In genomic region chr5:37823721-37824460, GRCm38 (mm10) we compare ENCODE assay signal across 8 mouse cellular contexts. TPM values are rescaled to one million over a fixed set of nuclear protein-coding genes. Genes with fewer than 3 reads are reported as not detected.
A peak's percentile ranks its signal among the peaks of the same experiment; 100 is the strongest.
DNase-seq lines count a peak whose midpoint lies in the region; ATAC-seq lines count a peak whose summit lies in the region.

No protein-coding gene starts in this region.

- peak; percentile 37 for ATAC-seq in kidney, embryonic 16.5 days (ENCODE audit: low FRiP score, low TSS enrichment)
- peak; percentile 16 for ATAC-seq in embryonic facial prominence, embryonic 13.5 days (ENCODE audit: insufficient number of reproducible peaks, insufficient read depth, low FRiP score, low TSS enrichment, low read depth)
- ATAC-seq in hindbrain, embryonic 12.5 days (ENCODE audit: low FRiP score): peak; percentile 48
- no peak for ATAC-seq in CD4-positive, CD25-positive, alpha-beta regulatory T cell, adult 4 months

- no peaks in the 10 kb centered on the region for H3K36me3 ChIP-seq in kidney, embryonic 16.5 days (ENCODE audit: insufficient read depth, low read length)
- H3K36me3 ChIP-seq in embryonic facial prominence, embryonic 13.5 days: peaks cover 23% of the 10 kb centered on the region
- no peaks in the 10 kb centered on the region for H3K36me3 ChIP-seq in hindbrain, embryonic 12.5 days
- H3K36me3 ChIP-seq in midbrain, embryonic 10.5 days: peaks cover 3% of the 10 kb centered on the region; the same call in 1 of the 2 replicates

- H3K27me3 ChIP-seq in kidney, embryonic 16.5 days (ENCODE audit: insufficient read depth, low read length): peaks cover 97% of the 10 kb centered on the region
- H3K27me3 ChIP-seq in embryonic facial prominence, embryonic 13.5 days: peaks cover 48% of the 10 kb centered on the region
- peaks cover 91% of the 10 kb centered on the region for H3K27me3 ChIP-seq in hindbrain, embryonic 12.5 days
- H3K27me3 ChIP-seq in midbrain, embryonic 10.5 days (ENCODE audit: low read depth, poor library complexity, severe bottlenecking): peaks cover 100% of the 10 kb centered on the region

- H3K4me1 ChIP-seq in kidney, embryonic 16.5 days (ENCODE audit: insufficient read depth, low read length): peaks cover 19% of the 10 kb centered on the region
- H3K4me1 ChIP-seq in embryonic facial prominence, embryonic 13.5 days: peaks cover 45% of the 10 kb centered on the region
- H3K4me1 ChIP-seq in hindbrain, embryonic 12.5 days: peaks cover 53% of the 10 kb centered on the region
- peaks cover 70% of the 10 kb centered on the region for H3K4me1 ChIP-seq in midbrain, embryonic 10.5 days

- no peaks in the 10 kb centered on the region for H3K9me3 ChIP-seq in kidney, embryonic 16.5 days (ENCODE audit: low read length)
- H3K9me3 ChIP-seq in embryonic facial prominence, embryonic 13.5 days: no peaks in the 10 kb centered on the region
- H3K9me3 ChIP-seq in hindbrain, embryonic 12.5 days (replicated peaks): no peaks in the 10 kb centered on the region
- H3K9me3 ChIP-seq in midbrain, embryonic 10.5 days (replicated peaks): no peaks in the 10 kb centered on the region

- H3K4me3 ChIP-seq in kidney, embryonic 16.5 days (ENCODE audit: low read length): peak overlapping the region; percentile 40
- H3K4me3 ChIP-seq in embryonic facial prominence, embryonic 13.5 days: peak overlapping the region; percentile 92
- H3K4me3 ChIP-seq in hindbrain, embryonic 12.5 days: peak overlapping the region; percentile 49
- peak overlapping the region; percentile 71 for H3K4me3 ChIP-seq in midbrain, embryonic 10.5 days

- H3K27ac ChIP-seq in kidney, embryonic 16.5 days (ENCODE audit: low read length): no peak overlapping the region
- H3K27ac ChIP-seq in embryonic facial prominence, embryonic 13.5 days: peak overlapping the region; percentile 98
- peak overlapping the region; percentile 30; the same call in 1 of the 2 replicates for H3K27ac ChIP-seq in hindbrain, embryonic 12.5 days
- H3K27ac ChIP-seq in midbrain, embryonic 10.5 days (replicated peaks): peak overlapping the region; percentile 84

- DNase-seq in kidney, adult 8-10 months: no peak
- DNase-seq in midbrain, embryonic 10.5 days (ENCODE audit: low spot score): no peak
- DNase-seq in right cerebral cortex, postnatal 25 days: no peak
- no peak for DNase-seq in urinary bladder, adult 2 months (ENCODE audit: low spot score)

- H3K4me2 ChIP-seq in kidney, embryonic 16.5 days (replicated peaks; ENCODE audit: low read depth, low read length): peak overlapping the region; percentile 65
- peak overlapping the region; percentile 75 for H3K4me2 ChIP-seq in embryonic facial prominence, embryonic 13.5 days
- H3K4me2 ChIP-seq in hindbrain, embryonic 12.5 days (replicated peaks): peak overlapping the region; percentile 63

- 0% methylated on average over 58 of the region's 58 CpGs for WGBS in kidney, embryonic 16.5 days
- WGBS in embryonic facial prominence, embryonic 13.5 days: under 1% methylated on average over 58 of the region's 58 CpGs
- WGBS in hindbrain, embryonic 12.5 days: under 1% methylated on average over 58 of the region's 58 CpGs
- under 1% methylated on average over 58 of the region's 58 CpGs for WGBS in midbrain, embryonic 10.5 days

- peak overlapping the region; percentile 39 for H3K9ac ChIP-seq in kidney, embryonic 16.5 days (replicated peaks; ENCODE audit: low read length)
- H3K9ac ChIP-seq in embryonic facial prominence, embryonic 13.5 days: peak overlapping the region; percentile 100
- H3K9ac ChIP-seq in hindbrain, embryonic 12.5 days: peak overlapping the region; percentile 71

RNA-seq across cellular contexts. Expression of gene Msx1, which starts 0.5 kb away (rescaled TPM):
- 1.9 and 3.9 TPM in 2 replicates for polyA plus RNA-seq in kidney, embryonic 16.5 days (2015; fragmentation: Nextera tagmentation; extraction: Ambion mirVana)
- polyA plus RNA-seq in embryonic facial prominence, embryonic 13.5 days (2015; fragmentation: Nextera tagmentation; extraction: Ambion mirVana): 519 and 586 TPM in 2 replicates
- 95.6 and 118 TPM in 2 replicates for polyA plus RNA-seq in hindbrain, embryonic 12.5 days (2016; fragmentation: Nextera tagmentation; extraction: Ambion mirVana)
- 150 and 155 TPM in 2 replicates for polyA plus RNA-seq in midbrain, embryonic 10.5 days (2016; fragmentation: Nextera tagmentation; extraction: Ambion mirVana)
- 2.9 and 3.3 TPM in 2 replicates for polyA plus RNA-seq in urinary bladder, adult 2 months (2012; rRNA removed)
- polyA plus RNA-seq in CD4-positive, CD25-positive, alpha-beta regulatory T cell, adult 4 months (2017; shearing (Covaris generic)): not detected

Comparison
In these comparisons a context has a peak if more than half of its experiments do, and no peak if none do; other contexts are left out.
1. H3K4me3 ChIP-seq: peak in every context shown above with its lines; median percentile 92 in embryonic facial prominence, embryonic 13.5 days; 71 in midbrain, embryonic 10.5 days; 49 in hindbrain, embryonic 12.5 days; 40 in kidney, embryonic 16.5 days.
2. H3K9ac ChIP-seq: peak in every context shown above with its lines; median percentile 100 in embryonic facial prominence, embryonic 13.5 days; 71 in hindbrain, embryonic 12.5 days; 39 in kidney, embryonic 16.5 days.
3. RNA of gene Msx1, which starts 0.5 kb away (polyA plus RNA-seq): 519 to 586 TPM in embryonic facial prominence, embryonic 13.5 days, 150 to 155 TPM in midbrain, embryonic 10.5 days and 95.6 to 118 TPM in hindbrain, embryonic 12.5 days; 1.9 to 3.9 TPM in kidney, embryonic 16.5 days, 2.9 to 3.3 TPM in urinary bladder, adult 2 months and not detected in CD4-positive, CD25-positive, alpha-beta regulatory T cell, adult 4 months; every median in the first group is over 10 times any median in the second.
4. Peak in every context shown above with its lines, with median percentiles within 50 percentile points of each other: H3K4me2 ChIP-seq.